Mouse (Mus musculus) liver, adult 2 months (tissue): ENCODE measurements at regions not wholly inside any gene's neighbourhood (a gene's known extent, or its start where the extent isn't known, plus 50 kb on each side); places are given as distances from the start of the nearest gene placed in this dataset.

Experiments used
- CTCF ChIP-seq: fragments of 200-500 bp; IDR thresholded peaks from 2 replicates; pipeline ENCODE4 v1.5.1; 2011; ENCODE audit warnings: low read depth, low read length, control low read depth
- POLR2A ChIP-seq: fragments of 200-500 bp; IDR thresholded peaks from 2 replicates; pipeline ENCODE4 v1.6.1; 2011; ENCODE audit warnings: low read length, control low read depth; ENCODE audit not compliant: insufficient read depth; ENCODE audit errors: extremely low read depth

DNA sequence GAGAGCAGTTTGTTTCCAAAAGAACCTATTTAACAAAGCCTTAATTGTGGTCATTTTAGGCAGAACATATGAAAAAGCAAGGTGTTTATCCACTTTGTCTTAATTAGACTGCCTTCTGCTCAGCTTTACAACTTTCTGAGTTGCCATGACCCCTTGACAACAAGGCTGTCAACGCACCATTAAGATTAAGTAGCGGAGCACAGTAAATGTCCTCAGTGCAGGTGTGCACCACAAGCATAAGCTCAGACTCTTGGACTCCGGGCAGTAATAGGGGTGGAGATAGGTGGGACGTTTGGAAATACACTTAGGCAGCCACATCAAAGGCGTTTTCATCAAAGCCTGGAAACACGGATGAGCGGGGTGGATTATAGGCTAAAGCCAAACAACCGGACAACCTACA, 140.9 kb downstream of the Gipc2 start:
- no peak for TF ChIP-seq CTCF
- TF ChIP-seq POLR2A: no peak
